Mouse (Mus musculus) urinary bladder, postnatal 25 days (tissue): ENCODE data around the gene Adamts2.

Experiments used
- DNase-seq: peaks from one replicate; pipeline ENCODE4 v3.0.0; 2022; ENCODE audit warnings: low spot score

The Adamts2 gene

DNA sequence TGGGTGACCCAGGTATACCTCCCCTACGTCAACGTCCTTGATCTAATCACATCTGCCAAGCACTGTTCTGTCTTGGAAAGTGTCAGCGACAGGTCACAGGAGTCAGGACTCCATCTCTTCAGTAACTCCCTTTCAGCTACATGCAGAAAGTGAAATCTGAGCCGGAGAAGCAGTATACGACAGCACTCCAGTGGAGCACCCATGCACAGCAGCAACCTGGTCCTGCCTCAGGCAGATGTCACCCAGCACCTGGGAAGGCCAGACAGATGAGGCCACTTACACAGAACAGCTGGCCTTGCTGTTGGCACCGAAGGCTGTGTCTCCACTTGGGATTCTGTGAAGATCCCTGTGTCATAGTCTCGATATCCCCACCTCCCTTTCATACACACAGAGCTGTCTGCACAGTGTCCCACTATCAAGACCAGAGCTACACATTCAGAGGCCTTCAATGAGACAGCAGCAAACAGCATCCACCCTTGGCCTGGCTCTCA, 70.0 kb downstream of the Adamts2 start:
- DNase-seq, result no peak

DNA sequence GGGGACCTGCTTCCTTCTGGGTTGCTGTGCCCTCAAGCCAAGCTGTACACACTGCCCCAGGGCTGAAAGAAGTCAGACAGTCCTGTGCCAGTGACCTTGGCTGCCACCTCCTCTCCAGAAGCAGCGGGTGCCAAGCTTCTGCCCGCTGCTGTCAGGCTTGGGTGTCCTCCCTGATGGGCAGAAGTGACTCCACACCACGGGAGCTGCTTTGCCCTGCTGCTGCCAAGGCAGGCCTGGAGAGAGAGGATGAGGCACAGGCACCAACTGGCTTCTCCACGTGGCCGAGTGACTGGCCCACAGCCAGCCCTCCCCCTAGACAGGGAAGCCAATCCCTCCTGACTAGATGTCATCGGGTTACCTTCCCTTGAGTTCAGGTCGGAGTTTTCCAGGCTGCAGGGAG, 71.0 kb downstream of the Adamts2 start:
- DNase-seq, result no peak

DNA sequence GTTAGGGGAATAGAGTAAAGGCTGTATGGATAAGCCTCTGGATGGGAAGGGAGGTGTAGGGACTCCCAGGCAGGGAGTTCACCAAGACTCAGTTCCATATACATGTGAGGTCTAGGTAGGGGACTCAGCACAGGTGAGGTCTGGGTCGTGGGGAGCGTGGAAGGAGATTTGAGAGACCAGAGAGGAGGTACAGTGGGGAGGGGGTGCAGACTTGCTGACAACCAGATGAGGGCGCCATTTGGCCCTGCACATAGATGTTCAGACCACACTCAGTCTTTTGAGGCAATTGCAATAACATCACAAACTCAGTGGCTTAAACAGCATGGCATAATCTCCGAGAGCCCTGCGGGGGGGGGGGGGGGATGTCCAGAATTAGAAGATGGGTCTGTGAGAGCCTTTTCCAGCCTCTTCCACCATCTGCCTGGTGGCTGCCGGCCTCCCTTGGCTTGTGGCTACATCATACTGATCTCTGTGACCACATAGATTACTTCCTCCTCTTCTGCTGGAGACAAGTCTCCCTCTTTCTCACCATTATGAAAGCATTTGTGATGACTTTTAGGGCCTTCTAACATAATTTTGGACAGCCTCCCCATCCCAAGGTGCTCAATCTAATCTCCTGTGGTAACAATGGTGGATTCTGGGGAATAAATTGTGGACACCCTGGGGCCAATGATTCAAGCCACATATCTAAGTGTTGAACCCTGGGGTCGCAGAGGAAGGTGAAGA, 71.8 kb downstream of the Adamts2 start:
- no peak for DNase-seq

DNA sequence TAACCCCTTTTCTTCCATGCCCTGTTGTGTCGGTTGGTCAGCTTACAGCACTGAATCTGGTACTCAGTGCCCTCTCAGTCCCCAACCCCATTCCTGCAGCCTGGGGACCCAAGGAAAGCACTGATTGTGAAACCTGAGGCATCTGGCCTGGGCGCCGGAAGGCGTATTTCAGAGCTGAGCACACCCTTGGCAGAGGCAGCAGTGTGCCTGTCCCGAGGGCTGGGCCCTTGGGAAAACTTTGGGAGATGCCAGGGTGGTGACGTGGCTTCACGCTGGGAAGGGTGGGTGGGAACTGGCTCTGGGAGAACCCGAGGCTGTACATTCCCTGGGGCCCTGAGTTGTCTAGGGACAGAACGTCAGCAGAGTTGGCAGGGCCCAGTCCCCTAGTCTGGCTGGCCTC, 72.5 kb downstream of the Adamts2 start:
- DNase-seq, result peak; percentile 39

DNA sequence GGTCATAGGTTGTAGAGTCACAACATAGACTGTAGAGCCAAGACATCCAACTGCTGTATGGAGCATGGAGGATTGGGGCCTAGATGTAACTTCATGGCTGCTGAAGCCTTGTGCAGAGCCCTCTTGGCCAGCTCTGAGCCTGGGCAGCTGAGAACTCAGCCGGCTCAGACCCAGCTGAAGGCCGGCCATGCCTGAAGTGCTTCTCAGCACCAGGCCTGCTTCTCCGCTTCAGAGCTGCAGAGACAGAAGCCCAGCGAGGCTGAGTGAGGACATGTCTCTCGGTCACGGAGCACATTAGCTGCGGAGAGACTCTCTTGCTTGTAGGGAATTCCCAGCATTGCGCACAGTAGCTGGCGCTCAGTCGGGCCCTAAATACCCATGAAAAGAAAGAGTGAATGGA, 76.8 kb downstream of the Adamts2 start:
- no peak for DNase-seq

DNA sequence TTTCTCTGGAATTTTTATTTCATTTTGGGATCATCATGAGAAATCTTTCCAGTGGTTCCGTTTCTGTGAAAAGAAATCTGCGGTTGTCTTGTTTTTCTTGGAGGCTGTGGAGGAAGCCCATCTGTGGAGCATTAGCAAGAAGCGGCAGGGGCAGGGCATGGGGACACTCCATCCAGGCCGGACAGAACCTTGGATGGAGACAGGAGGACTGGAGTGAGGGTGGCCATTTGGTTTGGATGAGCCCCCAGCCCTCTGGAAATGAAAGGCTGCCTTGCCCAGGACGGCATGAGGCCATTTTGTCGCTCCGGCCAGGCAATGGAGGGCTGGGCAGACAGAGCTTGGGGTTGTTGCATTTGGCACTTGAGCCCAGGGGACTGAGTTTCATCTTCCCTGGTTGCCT, 80.1 kb downstream of the Adamts2 start:
- DNase-seq, result no peak

DNA sequence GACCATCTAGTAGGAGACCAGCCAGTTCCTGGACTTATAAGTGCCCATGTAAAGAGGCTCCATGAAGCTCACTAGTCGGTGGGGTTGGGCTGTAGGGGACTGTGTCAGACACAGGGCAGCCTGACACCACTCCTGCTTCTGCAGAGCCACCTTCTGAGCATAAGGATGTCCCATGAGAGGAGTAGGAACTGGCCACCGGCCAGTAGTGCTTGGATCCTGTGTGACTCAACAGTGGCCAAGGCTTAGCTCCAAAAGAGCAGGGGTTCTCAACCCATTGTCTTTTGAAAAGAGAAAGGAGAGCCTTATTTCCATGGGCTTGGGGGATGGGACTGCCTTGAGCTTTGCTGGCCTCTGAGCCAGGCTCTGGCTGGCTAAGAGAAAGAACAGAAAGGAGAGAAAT, 81.9 kb downstream of the Adamts2 start:
- DNase-seq, result no peak

DNA sequence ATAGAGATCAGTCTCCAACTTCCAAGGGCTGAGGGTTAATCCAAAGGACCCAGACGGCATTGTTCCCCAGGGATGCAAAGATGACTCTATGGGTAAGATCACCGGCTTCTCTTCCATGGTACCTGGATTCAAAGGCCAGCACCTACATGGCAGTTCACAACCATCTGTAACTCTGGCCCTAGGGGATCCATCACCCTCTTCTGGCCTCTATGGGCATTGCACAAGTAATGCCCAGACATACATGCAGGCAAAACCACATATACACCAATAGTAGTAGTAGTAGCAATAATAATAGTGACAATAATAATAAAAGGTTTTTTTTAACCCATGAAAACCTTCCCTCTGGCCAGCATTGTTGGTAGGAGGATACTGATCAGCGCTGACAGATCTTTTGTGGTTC, 86.7 kb downstream of the Adamts2 start:
- DNase-seq, result no peak

DNA sequence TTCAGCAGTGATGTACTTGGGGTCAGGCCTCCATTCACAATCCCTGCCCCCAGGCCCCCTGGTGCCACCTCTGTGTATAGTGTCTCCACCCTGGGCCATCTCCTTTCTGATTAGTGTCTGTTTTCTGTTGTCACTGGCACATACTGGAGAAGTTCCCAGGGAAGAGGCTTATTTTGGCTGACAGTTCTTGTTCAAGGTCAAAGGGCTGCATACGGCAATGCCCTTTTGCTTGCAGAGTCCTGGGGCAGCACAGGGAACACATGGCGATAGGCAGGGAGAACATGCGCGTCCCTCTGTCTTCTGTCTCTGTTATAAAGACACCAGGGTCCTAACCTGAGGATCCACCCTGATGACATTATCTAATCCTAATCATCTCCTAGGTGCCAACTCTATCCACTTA, 87.8 kb downstream of the Adamts2 start:
- DNase-seq, result no peak

DNA sequence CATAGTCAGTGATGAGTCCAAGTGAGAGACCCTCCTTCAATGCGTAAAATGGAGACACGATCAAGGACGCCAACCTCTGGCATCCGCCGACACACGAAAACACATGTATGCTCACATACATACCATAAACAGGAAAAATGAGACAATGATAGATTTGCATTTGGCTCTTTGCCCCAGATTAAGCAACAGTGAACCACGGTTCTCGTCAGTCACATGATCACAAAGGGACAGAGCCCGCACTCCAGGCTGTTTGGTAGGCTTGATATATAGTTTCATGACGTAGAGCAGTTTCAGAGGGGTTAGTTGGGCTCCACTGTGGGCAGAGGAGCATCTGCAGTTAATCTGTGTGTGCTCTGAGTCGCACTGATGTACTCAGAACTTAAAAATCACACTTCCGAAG, 98.1 kb downstream of the Adamts2 start:
- no peak for DNase-seq

DNA sequence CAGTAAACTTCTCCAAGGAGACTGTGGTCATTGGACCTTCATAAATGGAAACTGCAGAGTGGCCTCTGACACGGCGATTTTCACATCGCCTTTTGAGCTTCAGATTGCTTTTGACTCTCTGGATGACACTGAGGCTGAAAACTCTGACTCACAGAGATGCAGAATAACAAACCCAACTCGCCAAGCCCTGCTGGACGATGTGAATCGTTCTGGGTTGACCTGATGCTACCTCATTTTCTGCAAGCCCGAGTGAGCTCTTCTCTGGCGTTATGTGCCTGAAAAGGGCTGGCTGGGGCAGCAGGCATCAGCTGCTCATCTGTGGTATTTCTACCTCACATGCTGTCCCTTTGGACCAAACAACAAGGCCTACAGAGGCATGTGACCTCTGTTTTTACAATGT, 98.6 kb downstream of the Adamts2 start:
- no peak for DNase-seq

DNA sequence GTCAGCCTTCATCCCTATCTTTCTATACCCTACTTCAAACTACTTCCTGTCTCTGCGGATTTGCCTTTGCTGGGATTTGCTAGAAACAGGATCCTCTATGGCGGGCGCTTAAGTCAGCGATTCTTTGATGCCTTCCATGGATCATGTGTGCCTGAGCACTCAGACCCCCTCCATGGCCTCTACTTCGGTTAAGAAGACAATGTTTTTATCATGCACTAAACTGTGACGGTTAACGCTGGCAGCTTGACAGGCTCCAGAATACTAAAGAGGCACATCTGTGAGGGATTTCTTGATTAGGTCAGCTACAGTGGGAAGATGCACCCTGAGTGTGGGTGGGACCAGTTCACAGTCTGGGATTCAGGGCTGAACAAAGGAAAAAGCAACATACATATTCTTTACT, 101.5 kb downstream of the Adamts2 start:
- DNase-seq, result no peak

DNA sequence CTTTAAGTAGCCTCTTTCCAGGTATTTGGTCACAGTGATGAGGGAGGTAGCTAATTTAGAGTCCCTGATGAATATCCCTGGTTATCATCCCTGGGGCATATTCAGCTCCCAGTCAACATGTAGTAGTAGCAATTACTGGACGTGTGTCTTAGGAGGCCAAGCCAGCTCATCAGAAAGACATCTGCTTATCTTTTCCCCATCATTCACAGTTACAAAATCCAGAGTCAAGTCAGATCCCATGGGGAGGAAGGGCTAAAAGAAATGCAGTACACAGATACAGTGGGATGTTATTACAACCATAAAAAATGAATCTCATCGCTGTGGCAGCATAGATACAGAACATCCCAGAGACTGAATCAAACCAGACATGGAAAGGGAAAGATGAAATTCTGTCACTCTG, 102.6 kb downstream of the Adamts2 start:
- no peak for DNase-seq

DNA sequence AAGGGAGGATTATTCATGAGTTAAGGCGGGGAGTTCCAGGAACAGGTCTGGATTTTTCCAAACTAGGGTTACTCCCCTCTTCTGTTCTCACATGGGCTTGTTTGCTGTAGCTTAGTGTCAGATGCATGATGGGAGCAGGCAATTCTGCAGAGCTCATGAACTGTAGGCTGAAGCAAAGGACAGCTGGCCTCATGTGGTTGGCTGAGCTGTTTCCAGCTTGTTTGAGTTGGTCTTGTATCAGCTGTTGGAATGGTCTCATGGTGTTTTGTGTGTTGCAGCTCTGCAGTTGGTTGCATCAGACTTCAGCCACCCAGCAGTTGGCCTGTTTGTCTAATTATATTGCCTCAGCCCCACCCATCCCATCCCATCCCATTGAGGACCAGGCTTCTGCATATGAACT, 105.4 kb downstream of the Adamts2 start:
- no peak for DNase-seq

DNA sequence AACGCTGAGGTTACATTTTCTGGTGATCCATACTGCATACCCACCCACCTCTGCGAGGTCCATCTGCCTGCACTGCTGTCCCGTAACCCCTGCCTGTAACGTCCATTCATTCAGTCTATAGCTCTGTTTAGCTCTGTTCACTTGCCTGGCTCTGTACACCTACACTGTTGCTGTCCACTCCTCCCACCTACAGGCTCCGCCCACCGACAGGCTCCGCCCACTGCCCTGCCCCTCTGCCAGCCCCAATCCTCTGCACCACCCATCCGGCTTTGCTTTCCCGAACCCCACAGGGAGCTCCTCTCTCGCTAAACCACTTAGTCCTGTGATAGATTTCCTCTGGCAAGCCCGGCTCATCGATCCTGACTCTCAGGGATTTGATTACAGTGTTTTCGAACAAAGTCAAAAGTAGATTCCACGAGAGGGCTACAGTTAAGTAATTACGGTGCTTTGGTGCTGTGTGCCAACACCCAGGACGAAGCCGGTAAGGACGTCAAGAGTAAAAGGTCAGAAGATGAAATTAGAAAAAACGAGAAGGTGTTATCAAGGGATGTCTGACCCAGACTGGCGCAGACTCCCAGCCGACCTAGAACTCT, 111.8 kb downstream of the Adamts2 start:
- DNase-seq, result no peak

DNA sequence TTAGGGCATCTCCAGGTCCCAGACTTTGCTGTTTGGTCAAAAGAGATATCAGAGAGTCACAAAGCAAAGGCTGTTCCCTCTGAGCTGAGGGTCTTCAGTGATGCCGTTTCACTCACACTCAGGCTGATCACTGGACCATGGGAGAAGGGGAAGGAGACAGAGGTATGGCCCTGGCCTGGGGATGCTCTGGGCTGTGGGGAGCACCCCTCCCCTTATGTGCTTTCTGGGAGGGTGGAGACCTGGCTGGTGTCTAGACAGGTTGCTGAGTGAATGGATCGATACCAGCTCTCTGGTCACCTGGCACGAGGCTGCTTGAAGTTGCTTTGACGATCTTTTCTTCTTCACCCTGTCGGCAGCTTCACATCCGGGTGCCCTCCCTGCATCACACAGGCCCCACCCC, 113.2 kb downstream of the Adamts2 start:
- DNase-seq, result no peak

DNA sequence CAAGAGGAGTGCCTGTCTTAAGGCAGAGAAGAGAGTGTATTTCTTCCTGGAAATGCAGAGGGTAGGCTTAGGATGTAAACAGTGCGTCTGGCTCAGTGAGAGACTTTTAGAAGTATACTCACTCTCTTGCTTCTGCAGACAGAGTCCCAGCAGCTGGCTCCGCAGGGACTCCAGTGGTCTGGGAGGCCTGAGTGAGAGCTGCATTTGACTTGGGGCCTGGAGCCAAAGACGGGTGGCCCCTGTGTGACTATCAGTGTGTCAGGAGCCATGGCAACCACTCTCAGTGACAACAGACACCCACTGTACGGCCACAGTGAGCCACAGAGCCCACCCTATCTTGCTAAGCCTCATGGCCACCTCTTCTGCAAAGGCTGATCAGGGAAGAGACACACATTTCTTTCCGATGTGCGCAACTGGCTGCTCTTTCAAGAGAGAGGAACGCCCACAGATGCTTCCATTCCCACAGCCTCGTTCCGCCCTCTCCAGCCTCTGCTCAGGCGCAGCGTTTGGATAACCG, 115.6 kb downstream of the Adamts2 start:
- no peak for DNase-seq

DNA sequence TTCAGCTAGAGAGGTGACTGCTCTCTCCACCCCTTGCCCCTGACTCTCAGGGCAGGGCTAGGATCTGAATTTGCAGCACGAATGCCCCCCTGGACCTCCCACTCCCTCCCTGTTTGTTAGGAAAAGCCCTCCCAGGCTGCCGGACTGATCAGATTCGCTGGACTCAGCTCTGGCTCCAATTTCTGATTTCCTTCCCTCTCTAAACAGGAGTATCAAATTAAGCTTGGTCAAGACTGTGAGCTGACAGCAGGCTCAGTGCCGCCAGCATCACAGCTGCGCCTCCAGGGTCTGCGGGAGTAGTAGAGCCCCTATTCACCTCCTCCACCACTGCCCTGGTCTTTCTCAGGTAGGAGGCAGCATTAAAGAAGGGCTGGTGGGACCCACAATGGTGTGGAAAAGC, 117.0 kb downstream of the Adamts2 start:
- no peak for DNase-seq

DNA sequence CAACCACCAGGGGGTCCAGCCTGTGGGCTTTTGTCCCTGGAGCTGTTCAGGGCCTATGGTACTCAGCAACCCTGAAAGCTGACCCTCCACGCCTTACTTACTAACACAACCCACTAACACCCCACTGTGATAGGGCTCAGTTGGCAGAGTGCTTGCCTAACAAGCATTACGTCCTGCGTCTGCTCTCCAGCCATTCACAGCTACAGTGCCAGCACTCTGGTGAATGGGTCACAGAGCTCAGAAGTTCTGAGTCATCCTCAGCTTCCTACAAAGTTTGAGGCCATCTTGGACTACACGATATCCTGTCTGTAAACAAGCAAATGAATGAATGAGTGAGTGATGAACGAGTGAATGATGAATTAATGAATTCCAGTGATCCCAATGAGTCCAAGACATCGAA, 118.5 kb downstream of the Adamts2 start:
- DNase-seq, result no peak

DNA sequence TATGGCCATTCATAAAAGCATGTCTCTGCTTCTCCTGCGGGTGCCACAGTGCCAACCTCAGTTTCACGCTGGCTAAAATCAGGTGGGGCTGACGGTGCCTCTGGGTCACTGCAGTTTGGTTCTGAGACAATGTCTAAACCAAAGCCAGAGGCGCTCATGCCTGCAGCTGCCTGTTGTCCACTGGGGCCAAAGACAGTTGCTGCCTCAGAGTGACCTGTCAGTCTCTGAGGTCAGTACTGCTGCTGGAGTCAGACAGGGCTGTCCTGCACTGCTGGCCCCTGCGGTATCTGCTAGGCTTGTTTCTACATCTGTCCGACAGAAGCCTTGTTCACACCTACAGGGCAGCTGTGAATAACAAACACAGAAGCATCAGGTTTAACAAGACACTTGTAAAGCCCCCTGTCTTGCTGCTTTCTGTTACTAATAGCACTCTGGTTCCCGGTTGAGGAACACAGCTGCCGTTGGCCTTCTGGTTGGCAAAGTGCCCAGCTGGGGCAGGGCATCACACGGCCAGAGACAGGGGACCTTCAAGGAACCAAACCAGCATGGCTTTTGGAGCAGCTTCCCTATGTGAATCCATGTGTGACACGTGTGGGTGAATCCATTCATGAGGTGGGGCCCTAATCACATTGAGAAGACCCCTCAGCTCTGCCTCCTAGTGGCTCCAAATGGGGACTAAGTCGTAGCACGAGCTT, 119.1 kb downstream of the Adamts2 start:
- DNase-seq, result no peak

DNA sequence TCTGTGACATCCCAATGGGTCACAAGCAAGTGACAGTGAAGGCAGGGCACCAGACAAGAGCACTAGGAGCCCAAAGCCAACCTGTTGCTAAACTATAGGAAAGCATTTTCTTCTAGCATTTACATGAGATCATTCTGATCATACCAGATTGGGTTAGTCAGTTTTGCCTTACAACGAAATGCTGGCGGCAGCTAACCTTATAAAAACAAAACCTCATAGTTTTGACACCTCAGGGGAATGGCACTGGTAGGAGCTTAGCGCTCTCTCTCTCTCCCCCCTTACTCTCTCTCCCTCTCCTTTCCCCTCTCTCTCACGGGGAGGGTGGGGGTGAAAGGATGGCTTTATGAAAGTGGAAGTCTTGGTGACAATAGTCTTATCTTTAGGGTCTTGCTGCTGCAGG, 123.7 kb downstream of the Adamts2 start:
- DNase-seq, result no peak

DNA sequence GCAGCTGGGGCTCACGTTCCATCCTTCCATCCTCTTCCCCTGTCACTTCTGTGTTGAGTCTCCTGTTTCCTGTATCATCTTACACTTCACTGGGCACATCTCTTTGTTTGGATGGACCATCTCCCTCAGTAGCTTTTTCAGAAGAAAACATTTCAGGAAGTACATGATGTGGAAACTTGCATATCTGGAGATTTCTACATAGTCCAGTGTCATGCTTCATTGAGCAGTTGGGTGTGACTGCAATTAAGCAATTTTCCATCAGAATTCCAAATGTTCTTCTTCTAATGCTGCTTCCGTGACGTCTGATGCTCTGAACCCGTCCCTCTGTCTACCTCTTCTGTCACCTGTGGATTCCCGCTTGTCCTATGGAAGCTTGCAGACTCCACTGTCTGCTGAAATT, 124.2 kb downstream of the Adamts2 start:
- DNase-seq, result no peak

DNA sequence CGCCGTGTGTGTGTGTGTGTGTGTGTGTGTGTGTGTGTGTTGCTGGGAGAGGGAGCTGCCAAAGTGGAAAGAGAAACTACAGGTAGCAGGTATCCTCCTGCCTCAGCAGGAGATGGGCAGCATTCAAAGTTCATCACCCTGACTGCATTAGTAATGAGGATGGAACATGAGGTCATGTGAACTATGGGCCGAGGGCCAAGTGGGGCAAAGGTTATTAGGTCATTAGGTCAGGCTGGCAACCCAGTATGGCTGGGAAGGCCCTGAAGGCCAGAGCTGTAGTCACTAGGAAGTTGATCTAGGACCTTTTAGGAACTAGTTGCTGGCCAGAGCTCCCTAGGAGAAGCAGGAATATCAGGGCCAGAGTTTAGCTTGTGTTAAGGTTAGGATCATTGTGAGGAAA, 131.3 kb downstream of the Adamts2 start:
- no peak for DNase-seq
